Mouse (Mus musculus) olfactory bulb, adult 2 months (tissue): Measurements from ENCODE around the gene Gm9936. TPM values are rescaled to one million over a fixed set of nuclear protein-coding genes. Genes with fewer than 3 reads are reported as not detected.

Source experiments
- H3K27ac ChIP-seq: fragments of 200-500 bp; 2 replicates; pipeline ENCODE4 v1.5.1; 2012; ENCODE audit warnings: low read depth, low read length; ENCODE audit not compliant: insufficient read depth
- H3K4me1 ChIP-seq: fragments of 200-500 bp; 2 replicates; pipeline ENCODE4 v1.6.1; 2012; ENCODE audit warnings: low read length; ENCODE audit not compliant: control insufficient read depth, insufficient read depth
- H3K4me3 ChIP-seq: fragments of 200-500 bp; 2 replicates; pipeline ENCODE4 v1.5.1; 2012; ENCODE audit warnings: mild to moderate bottlenecking, low read depth, low read length, moderate library complexity; ENCODE audit not compliant: insufficient read depth
- CTCF ChIP-seq: fragments of 200-500 bp; IDR thresholded peaks from 2 replicates; pipeline ENCODE4 v1.5.1; 2012; ENCODE audit warnings: low read depth, mild to moderate bottlenecking, low read length, moderate library complexity; ENCODE audit not compliant: insufficient read depth
- POLR2A ChIP-seq: fragments of 200-500 bp; IDR thresholded peaks from 2 replicates; pipeline ENCODE4 v1.6.1; 2012; ENCODE audit warnings: mild to moderate bottlenecking, low read depth, low read length, moderate library complexity; ENCODE audit not compliant: insufficient read depth
- WGBS: fragments of 180-500 bp; shearing (Covaris S2); methylation state at CpG from one replicate; pipeline ENCODE4 v1.1.7; 2018; 5-methylcytosine and 5-hydroxymethylcytosine counted together
- polyA plus RNA-seq: library from polyadenylated mRNA; stranded (reverse); fragments of >200 nt; gene quantifications from 2 replicates; pipeline ENCODE4 v1.2.4, GENCODE M21; 2012; ENCODE audit warnings: low replicate concordance; ENCODE audit not compliant: missing spikeins, insufficient read depth, insufficient read length

Gene Gm9936
- polyA plus RNA-seq, 1 experiment: not detected

GRCm38 (mm10) chr5:114807063-114807462 is 51.4 kb downstream of the Gm9936 start:
- Histone ChIP-seq H3K4me1 (peaks cover 14% of the 10 kb centered on the region), H3K27ac (no peak overlapping the region), H3K4me3 (no peak overlapping the region)
- 32% methylated on average over 9 of the region's 9 CpGs for whole genome bisulfite sequencing
- no peak for TF ChIP-seq CTCF
- no peak for TF ChIP-seq POLR2A

GRCm38 (mm10) chr5:114806636-114807035 is 51.8 kb downstream of the Gm9936 start:
- Histone ChIP-seq H3K4me1 (peaks cover 13% of the 10 kb centered on the region), H3K4me3 (no peak overlapping the region), H3K27ac (no peak overlapping the region)
- WGBS: 73% methylated on average over 8 of the region's 8 CpGs
- TF ChIP-seq POLR2A (no peak), CTCF (no peak)

Other genes starting within 250 kb of the Gm9936 start
- gene Trpv4, start 200.3 kb downstream of the Gm9936 start, polyA plus RNA-seq: not detected in 2 replicates
- gene Gltp, start 167.7 kb downstream of the Gm9936 start, polyA plus RNA-seq: not detected in 2 replicates
- gene Tchp, start 150.9 kb downstream of the Gm9936 start, polyA plus RNA-seq: not detected in 2 replicates
- not detected in 2 replicates for gene Ankrd13a, start 84.0 kb downstream of the Gm9936 start, polyA plus RNA-seq
- gene Git2, start 83.2 kb downstream of the Gm9936 start, polyA plus RNA-seq: not detected in 2 replicates
- gene 1500011B03Rik, start 35.2 kb downstream of the Gm9936 start, polyA plus RNA-seq: not detected in 2 replicates
- not detected in 2 replicates for gene 4930519G04Rik, start 5.0 kb downstream of the Gm9936 start, polyA plus RNA-seq
- not detected in 2 replicates for gene Oasl2, start 38.3 kb upstream of the Gm9936 start, polyA plus RNA-seq
- not detected in 2 replicates for gene Oasl1, start 64.6 kb upstream of the Gm9936 start, polyA plus RNA-seq
- gene 2210016L21Rik, start 83.5 kb upstream of the Gm9936 start, polyA plus RNA-seq: not detected in 2 replicates
- not detected in 2 replicates for gene Hnf1a, start 112.4 kb upstream of the Gm9936 start, polyA plus RNA-seq
- not detected in 2 replicates for gene Sppl3, start 152.5 kb upstream of the Gm9936 start, polyA plus RNA-seq
- gene Gm10401, start 239.6 kb upstream of the Gm9936 start, polyA plus RNA-seq: not detected in 2 replicates